Mouse (Mus musculus) liver, embryonic 14.5 days (tissue): Measurements from ENCODE around the gene Ntn1. TPM values are rescaled to one million over a fixed set of nuclear protein-coding genes. Genes with fewer than 3 reads are reported as not detected.

ENCODE experiments used
- ATAC-seq: fragments of 200-750 bp; cut with Nextera tagmentation; 2 replicates; pipeline ENCODE4 v1.8.0; 2017; ENCODE audit warnings: moderate number of reproducible peaks, mild to moderate bottlenecking, moderate library complexity; ENCODE audit not compliant: insufficient read depth
- DNase-seq, 3 experiments: peaks; one replicate each; pipeline ENCODE4 v3.0.0-alpha.2; 2012 to 2013; ENCODE audit warnings: low read depth in 3 of 3, low spot score in 3 of 3
- H3K27ac ChIP-seq: fragments of 300-500 bp; sonication (generic); 2 replicates; pipeline ENCODE4 v1.5.1; 2014; ENCODE audit warnings: moderate library complexity, mild to moderate bottlenecking, control low read depth, inconsistent platforms
- H3K27me3 ChIP-seq: fragments of 300-500 bp; sonication (generic); 2 replicates; pipeline ENCODE4 v1.6.1; 2014; ENCODE audit warnings: mild to moderate bottlenecking, low read length, moderate library complexity; ENCODE audit not compliant: control insufficient read depth, insufficient read depth
- H3K36me3 ChIP-seq: fragments of 300-500 bp; sonication (generic); replicated peaks from 2 replicates; pipeline ENCODE4 v1.6.1; 2014; ENCODE audit warnings: low read depth; ENCODE audit not compliant: control insufficient read depth, insufficient read depth
- H3K4me1 ChIP-seq, 2 experiments: fragments of 200-500 bp in 1 of 2; fragments of 300-500 bp in 1 of 2; sonication (generic) in 1 of 2; replicated peaks; 2 replicates each; pipeline ENCODE4 v1.6.1; 2012 to 2014; ENCODE audit warnings: antibody characterized with exemption in 1 of 2, inconsistent platforms in 1 of 2, low read length in 1 of 2; ENCODE audit not compliant: control insufficient read depth in 2 of 2, insufficient read depth in 2 of 2
- H3K4me2 ChIP-seq: fragments of 300-500 bp; sonication (generic); 2 replicates; pipeline ENCODE4 v1.6.1; 2014; ENCODE audit warnings: low read depth, mild to moderate bottlenecking, control low read depth, moderate library complexity
- H3K4me3 ChIP-seq, 2 experiments: fragments of 200-500 bp in 1 of 2; fragments of 300-500 bp in 1 of 2; sonication (generic) in 1 of 2; 2 replicates each; pipeline ENCODE4 v1.5.1; 2012 to 2014; ENCODE audit warnings: low read depth in 2 of 2, low read length in 2 of 2, mild to moderate bottlenecking in 2 of 2, control low read depth in 1 of 2, inconsistent platforms in 1 of 2, moderate library complexity in 1 of 2; ENCODE audit not compliant: insufficient read depth in 1 of 2
- H3K9ac ChIP-seq: fragments of 300-500 bp; sonication (generic); replicated peaks from 2 replicates; pipeline ENCODE4 v1.6.1; 2014; ENCODE audit warnings: mild to moderate bottlenecking, control low read depth, moderate library complexity
- H3K9me3 ChIP-seq: fragments of 300-500 bp; sonication (generic); 2 replicates; pipeline ENCODE4 v1.6.1; 2016; ENCODE audit warnings: low read length, mixed read lengths; ENCODE audit not compliant: control insufficient read depth
- CTCF ChIP-seq: IDR thresholded peaks from 2 replicates; pipeline ENCODE4 v1.5.1; 2016; ENCODE audit warnings: antibody characterized with exemption, low read depth, control low read depth
- EP300 ChIP-seq: IDR thresholded peaks from 2 replicates; pipeline ENCODE4 v1.6.1; 2016; ENCODE audit warnings: antibody characterized with exemption, low read depth
- WGBS: fragments of 180-500 bp; shearing (Covaris S2); extraction: QIAGEN DNeasy Blood & Tissue Kit; methylation state at CpG from one replicate; pipeline ENCODE4 v1.1.7; 2014; ENCODE audit not compliant: insufficient replicate concordance; 5-methylcytosine and 5-hydroxymethylcytosine counted together
- polyA plus RNA-seq, 2 experiments: library from polyadenylated mRNA; depleted of rRNA in 1 of 2; stranded (reverse) in 1 of 2; unstranded in 1 of 2; fragments of >200 nt; fragmentation: Nextera tagmentation in 1 of 2; extraction: Ambion mirVana in 1 of 2; gene quantifications; 2 replicates each; pipeline versions ENCODE4 v1.2.1 to v1.2.3; 2012 to 2014

The Ntn1 gene
- polyA plus RNA-seq, 2 experiments: 0.06 to 0.15 TPM

DNA sequence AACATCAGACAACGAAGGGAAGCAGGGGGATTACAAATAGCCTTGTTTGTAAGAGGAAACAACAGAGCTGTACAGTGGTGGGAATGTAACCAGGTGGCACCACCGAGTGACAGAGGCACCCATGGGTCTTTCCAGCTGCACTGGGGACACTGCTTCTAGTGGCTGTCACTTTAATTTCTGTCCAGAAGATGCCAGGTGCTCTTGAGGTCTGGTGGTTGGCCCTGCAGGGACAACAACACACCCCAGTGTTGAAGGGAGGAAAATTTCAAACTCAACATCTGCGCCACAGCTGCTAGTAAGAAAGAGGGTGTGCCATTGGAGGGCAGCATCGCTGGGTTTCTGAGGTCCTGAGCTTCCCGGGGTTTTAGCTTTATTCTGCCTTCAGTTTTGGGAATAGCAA, 30.0 kb upstream of the Ntn1 start:
- Histone ChIP-seq H3K9me3 (no peaks in the 10 kb centered on the region), H3K4me1 (0 out of 4 replicates have a peak, but pooled peaks cover 0 to 2% of the 10 kb centered on the region in 2 experiments), H3K36me3 (no peaks in the 10 kb centered on the region), H3K27ac (no peak overlapping the region), H3K9ac (no peak overlapping the region), H3K27me3 (peaks cover 3% of the 10 kb centered on the region), H3K4me3 (no peak overlapping the region), H3K4me2 (no peak overlapping the region)
- ATAC-seq (no peak), DNase-seq (no peak)
- WGBS: 34% methylated on average over 5 of the region's 5 CpGs
- TF ChIP-seq CTCF (no peak), EP300 (no peak)

DNA sequence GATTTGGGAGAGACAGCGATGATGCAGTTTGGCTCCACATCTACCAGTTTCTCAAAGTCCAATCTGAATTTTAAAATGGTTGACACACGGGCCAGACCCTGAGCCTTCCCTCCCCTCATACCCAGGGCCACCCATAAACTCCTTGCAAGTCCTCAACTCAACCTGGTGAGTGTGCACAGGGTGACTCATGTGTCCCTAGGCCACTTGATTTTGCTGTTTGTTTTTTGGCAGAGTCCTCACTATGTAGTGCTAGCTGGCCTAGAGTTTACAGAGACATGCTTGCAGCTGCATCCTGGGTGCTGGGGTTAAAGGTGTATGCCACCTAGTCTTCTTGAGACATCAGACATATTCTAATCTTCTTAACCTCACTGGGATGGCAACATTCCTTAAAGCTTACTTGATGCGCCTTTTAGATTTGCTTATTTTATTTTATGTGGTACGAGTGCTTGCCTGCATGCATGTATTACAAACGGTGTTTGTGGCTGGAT, 26.5 kb upstream of the Ntn1 start:
- 0 out of 4 replicates have a peak, but pooled peaks cover 0 to 2% of the 10 kb centered on the region in 2 experiments for H3K4me1 ChIP-seq
- H3K27me3 ChIP-seq: 0 out of 2 replicates have a peak, but pooled peaks cover 3% of the 10 kb centered on the region
- 59% methylated on average over 5 of the region's 5 CpGs for WGBS
- H3K36me3 ChIP-seq: no peaks in the 10 kb centered on the region
- H3K27ac ChIP-seq: no peak overlapping the region
- H3K9me3 ChIP-seq: no peaks in the 10 kb centered on the region
- H3K9ac ChIP-seq: no peak overlapping the region
- TF ChIP-seq CTCF (no peak), EP300 (no peak)
- H3K4me2 ChIP-seq: no peak overlapping the region
- ATAC-seq (no peak), DNase-seq (no peak)
- no peak overlapping the region for H3K4me3 ChIP-seq

DNA sequence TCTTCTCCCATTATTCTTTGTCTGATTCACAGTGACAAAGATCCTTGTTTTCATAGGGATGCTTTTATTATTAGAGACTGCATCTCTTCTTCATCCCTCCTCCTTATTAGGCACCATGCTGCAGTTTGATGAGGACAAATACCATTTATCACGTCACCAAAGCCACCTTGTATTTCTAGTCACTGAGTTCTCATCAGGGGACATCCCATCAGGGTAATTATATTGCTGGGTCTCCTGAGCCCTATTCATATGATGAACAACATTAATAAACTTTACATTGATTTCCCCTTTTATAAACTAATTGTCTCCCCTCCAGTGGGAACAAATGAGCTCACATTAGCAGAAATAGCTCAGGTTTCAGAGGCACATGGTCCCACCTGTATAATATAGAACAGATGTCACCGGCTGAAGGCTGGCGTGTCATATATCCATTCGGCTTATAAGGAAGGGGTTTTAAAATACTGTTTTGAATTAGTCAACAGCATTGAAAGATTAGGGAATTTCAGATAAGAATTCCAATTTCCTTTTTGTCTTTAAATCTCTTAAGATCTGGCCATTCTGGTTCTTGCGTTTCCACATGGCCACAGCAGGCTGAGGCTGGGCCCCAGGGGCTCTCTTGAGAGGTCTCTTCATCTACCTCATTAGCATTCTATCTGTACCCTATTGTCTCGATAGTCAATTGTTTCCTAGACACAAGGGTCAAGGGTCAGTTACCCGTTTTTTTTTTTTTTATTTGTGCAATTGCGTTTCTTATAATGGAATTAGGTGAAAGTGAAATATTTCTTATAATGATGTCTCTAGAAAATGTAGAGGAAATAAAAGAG, 25.1 kb upstream of the Ntn1 start:
- 57% methylated on average over 8 of the region's 8 CpGs for WGBS
- no peak for TF ChIP-seq EP300
- TF ChIP-seq CTCF: no peak
- no peaks in the 10 kb centered on the region for H3K27me3 ChIP-seq
- H3K4me3 ChIP-seq: no peak overlapping the region
- no peak overlapping the region for H3K9ac ChIP-seq
- no peak overlapping the region for H3K4me2 ChIP-seq
- no peak for ATAC-seq
- no peaks in the 10 kb centered on the region for H3K9me3 ChIP-seq
- no peak overlapping the region for H3K27ac ChIP-seq
- no peaks in the 10 kb centered on the region for H3K36me3 ChIP-seq
- no peak for DNase-seq
- H3K4me1 ChIP-seq: no peaks in the 10 kb centered on the region

DNA sequence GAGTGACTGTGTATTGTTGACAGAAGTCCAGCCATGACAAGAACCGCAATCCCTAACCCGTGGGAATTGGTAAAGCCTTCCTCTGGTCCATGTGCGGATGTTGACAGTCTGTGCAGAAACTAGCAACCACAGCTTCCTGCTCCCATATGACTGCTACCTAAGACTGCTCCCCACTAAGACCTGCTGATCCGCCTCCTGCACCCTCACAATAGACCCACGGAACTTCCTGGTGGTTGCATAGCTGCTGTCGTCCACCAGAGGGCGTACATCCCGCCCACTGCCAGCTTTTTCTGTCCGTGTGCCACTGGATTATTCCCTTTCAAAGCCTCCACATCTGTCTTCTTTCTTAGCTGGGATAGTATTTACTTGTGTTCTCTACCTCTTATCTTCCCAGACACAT, 17.2 kb upstream of the Ntn1 start:
- Histone ChIP-seq H3K4me2 (no peak overlapping the region), H3K4me1 (no peaks in the 10 kb centered on the region), H3K27me3 (no peaks in the 10 kb centered on the region), H3K27ac (no peak overlapping the region), H3K4me3 (no peak overlapping the region), H3K9me3 (no peaks in the 10 kb centered on the region), H3K36me3 (no peaks in the 10 kb centered on the region), H3K9ac (no peak overlapping the region)
- ATAC-seq (no peak), DNase-seq (peak in 1 of 3 experiments; percentile 3)
- WGBS: 31% methylated on average over 9 of the region's 9 CpGs
- TF ChIP-seq CTCF (peak; percentile 91), EP300 (no peak)

DNA sequence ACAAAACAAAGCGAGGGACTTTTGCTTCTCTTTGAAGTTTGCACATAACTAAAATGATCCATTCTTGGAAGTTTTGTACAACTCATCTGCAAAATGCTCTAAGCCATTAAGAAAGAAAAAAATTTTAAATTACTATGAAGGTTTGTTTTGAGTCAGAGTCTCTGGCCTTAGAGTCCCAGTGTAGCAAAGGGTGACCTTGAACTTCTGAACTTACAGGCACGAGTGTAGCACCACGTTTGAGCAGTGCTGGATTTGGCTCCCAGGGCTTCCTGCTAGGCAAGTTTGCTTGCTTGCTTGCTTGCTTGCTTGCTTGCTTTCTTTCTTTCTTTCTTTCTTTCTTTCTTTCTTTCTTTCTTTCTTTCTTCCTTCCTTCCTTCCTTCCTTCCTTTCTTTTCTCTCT, 16.4 kb upstream of the Ntn1 start:
- H3K9ac ChIP-seq: no peak overlapping the region
- DNase-seq: no peak
- H3K4me1 ChIP-seq: no peaks in the 10 kb centered on the region
- no peak for ATAC-seq
- no peak overlapping the region for H3K27ac ChIP-seq
- TF ChIP-seq EP300: no peak
- no peak for TF ChIP-seq CTCF
- no peak overlapping the region for H3K4me3 ChIP-seq
- no peaks in the 10 kb centered on the region for H3K36me3 ChIP-seq
- H3K27me3 ChIP-seq: no peaks in the 10 kb centered on the region
- 42% methylated on average over 3 of the region's 3 CpGs for WGBS
- no peak overlapping the region for H3K4me2 ChIP-seq
- H3K9me3 ChIP-seq: no peaks in the 10 kb centered on the region
